Mouse (Mus musculus): ENCODE measurements at regions not wholly inside any gene's neighbourhood (a gene's known extent, or its start where the extent isn't known, plus 50 kb on each side); places are given as distances from the start of the nearest gene placed in this dataset.
"Not testable (repeated sequence)": the region's sequence is repeated elsewhere in the genome, so short reads cannot be mapped to it uniquely, and the experiment has no call there.

DNA sequence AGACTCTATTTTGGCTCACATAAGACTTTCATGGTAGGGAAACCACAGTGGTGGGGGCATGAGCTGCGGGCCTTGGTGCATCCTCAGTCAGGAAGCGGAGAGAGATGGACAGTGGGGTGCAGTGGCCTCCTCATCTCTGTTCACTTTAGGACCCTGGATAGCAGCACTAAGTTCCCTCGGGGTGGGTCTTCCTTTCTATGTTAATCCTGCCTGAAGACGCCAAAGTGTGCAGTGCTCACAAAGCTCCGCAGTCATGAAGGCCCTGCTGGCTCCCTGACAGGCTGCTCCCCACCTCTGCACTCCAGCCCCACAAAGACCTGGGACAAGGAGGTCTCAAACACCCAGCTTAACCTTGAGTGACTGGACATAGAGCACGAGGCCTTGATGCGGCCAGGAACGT, 56.8 kb downstream of the Sox1 start:
- peaks cover 31% of the 10 kb centered on the region for H3K27me3 ChIP-seq (ENCODE audit: low read depth, poor library complexity, severe bottlenecking)
- no peaks in the 10 kb centered on the region for H3K36me3 ChIP-seq
- no peak for DNase-seq (ENCODE audit: low spot score)
- H3K4me1 ChIP-seq = peaks cover under 1% of the 10 kb centered on the region; the same call in 1 of the 2 replicates
- no peaks in the 10 kb centered on the region for H3K9me3 ChIP-seq (replicated peaks)
- 62% methylated on average over 8 of the region's 8 CpGs for WGBS
- no peak overlapping the region for H3K27ac ChIP-seq
- no peak overlapping the region for H3K4me3 ChIP-seq

DNA sequence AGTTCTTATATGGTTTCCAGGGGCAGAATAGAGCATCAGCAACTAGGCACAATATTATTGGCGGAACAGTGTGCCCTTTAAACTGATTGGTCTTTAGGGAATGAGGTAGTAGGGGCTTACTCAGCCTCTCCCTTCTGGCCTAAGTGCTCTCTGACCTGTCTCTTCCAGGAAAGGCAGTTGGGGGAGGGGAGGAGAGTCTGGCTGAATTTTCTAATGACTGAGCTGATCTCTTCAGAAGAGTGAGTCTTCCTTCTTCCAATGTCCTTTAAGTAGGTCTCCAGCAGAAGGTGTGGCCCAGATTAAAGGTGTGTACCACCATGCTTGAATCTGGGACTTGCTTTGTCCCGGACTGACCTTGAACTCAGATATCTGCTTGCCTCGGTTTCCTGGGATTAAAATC, 60.3 kb downstream of the Sox1 start:
- 93% methylated on average over 3 of the region's 3 CpGs for WGBS
- not testable (repeated sequence) for H3K4me3 ChIP-seq; H3K36me3 ChIP-seq; H3K9me3 ChIP-seq (replicated peaks); DNase-seq (ENCODE audit: low spot score); H3K27ac ChIP-seq
- peaks cover 18% of the 10 kb centered on the region for H3K27me3 ChIP-seq (ENCODE audit: low read depth, poor library complexity, severe bottlenecking)
- H3K4me1 ChIP-seq = peaks cover 12% of the 10 kb centered on the region; the same call in 1 of the 2 replicates

DNA sequence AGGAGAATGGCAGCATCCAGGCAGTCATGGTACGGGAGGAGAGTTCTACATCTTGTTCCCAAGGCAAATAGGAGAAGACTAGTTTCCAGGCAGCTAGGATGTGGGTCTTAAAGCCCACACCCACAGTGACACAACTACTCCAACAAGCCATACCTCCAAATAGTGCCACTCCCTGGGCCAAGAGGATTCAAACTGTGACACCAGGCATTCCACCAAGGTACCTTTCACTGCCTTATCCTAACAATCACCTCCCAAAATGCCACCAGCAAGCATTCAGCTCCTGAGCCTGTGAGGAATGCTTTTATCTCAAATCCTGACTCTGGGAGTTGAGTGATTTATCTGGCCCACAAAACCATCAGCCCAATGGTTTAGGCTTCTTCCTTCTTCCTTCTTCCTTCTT, 61.2 kb downstream of the Sox1 start:
- no peak for DNase-seq (ENCODE audit: low spot score)
- no peaks in the 10 kb centered on the region for H3K36me3 ChIP-seq
- H3K9me3 ChIP-seq (replicated peaks) = no peaks in the 10 kb centered on the region
- 83% methylated on average over 1 of the region's 1 CpGs for WGBS
- no peak overlapping the region for H3K4me3 ChIP-seq
- peaks cover 25% of the 10 kb centered on the region for H3K27me3 ChIP-seq (ENCODE audit: low read depth, poor library complexity, severe bottlenecking)
- H3K4me1 ChIP-seq = peaks cover 12% of the 10 kb centered on the region; the same call in 1 of the 2 replicates
- H3K27ac ChIP-seq = no peak overlapping the region

DNA sequence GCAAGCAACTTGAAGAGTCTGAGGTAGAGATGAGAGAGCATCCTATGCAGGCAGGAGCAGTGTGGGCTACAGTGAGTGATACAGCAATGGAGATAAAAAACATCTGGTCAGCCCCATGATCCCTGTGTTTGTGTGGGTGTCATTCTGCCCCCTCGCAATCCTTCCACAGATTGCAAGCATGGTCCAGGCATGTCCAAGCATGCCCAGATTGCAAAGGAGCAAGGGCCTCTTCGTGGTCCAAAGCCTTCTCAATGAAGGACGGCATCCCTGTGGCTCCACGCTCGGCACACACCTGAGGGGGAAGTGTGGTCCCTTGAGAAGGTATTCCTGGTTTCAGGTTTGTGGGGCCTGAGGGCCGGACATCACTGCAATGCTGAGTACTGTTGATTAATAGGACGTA, 61.9 kb downstream of the Sox1 start:
- Histone ChIP-seq H3K27ac (no peak overlapping the region), H3K4me1 (peaks cover 12% of the 10 kb centered on the region; the same call in 1 of the 2 replicates), H3K4me3 (no peak overlapping the region), H3K9me3 (replicated peaks) (no peaks in the 10 kb centered on the region), H3K36me3 (no peaks in the 10 kb centered on the region), H3K27me3 (ENCODE audit: low read depth, poor library complexity, severe bottlenecking) (peaks cover 20% of the 10 kb centered on the region)
- no peak for DNase-seq (ENCODE audit: low spot score)
- 58% methylated on average over 7 of the region's 7 CpGs for WGBS

DNA sequence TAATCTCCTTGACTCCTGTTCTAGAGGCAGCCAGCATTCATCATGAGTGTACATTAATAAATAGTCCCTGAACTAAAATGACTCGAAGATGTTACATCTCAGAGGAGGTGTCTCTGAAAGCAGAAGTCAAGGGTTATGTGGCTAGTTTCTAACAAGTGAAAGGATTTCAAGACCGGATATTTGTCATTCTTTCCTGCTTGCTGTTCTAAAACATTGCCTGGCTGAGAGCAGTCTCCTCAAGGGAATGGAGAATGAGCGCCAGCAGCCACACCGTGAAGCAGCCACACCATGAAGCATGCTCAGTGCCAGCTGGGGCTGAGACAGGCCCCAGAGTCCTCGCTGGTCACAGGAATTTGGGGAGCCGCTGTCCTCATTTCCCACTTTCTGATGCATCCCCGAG, 71.8 kb downstream of the Sox1 start:
- Histone ChIP-seq H3K27me3 (ENCODE audit: low read depth, poor library complexity, severe bottlenecking) (peaks cover 68% of the 10 kb centered on the region), H3K9me3 (replicated peaks) (no peaks in the 10 kb centered on the region), H3K4me3 (no peak overlapping the region), H3K4me1 (peaks cover 13% of the 10 kb centered on the region), H3K36me3 (no peaks in the 10 kb centered on the region), H3K27ac (no peak overlapping the region)
- DNase-seq (ENCODE audit: low spot score) = no peak
- WGBS = 84% methylated on average over 7 of the region's 7 CpGs

DNA sequence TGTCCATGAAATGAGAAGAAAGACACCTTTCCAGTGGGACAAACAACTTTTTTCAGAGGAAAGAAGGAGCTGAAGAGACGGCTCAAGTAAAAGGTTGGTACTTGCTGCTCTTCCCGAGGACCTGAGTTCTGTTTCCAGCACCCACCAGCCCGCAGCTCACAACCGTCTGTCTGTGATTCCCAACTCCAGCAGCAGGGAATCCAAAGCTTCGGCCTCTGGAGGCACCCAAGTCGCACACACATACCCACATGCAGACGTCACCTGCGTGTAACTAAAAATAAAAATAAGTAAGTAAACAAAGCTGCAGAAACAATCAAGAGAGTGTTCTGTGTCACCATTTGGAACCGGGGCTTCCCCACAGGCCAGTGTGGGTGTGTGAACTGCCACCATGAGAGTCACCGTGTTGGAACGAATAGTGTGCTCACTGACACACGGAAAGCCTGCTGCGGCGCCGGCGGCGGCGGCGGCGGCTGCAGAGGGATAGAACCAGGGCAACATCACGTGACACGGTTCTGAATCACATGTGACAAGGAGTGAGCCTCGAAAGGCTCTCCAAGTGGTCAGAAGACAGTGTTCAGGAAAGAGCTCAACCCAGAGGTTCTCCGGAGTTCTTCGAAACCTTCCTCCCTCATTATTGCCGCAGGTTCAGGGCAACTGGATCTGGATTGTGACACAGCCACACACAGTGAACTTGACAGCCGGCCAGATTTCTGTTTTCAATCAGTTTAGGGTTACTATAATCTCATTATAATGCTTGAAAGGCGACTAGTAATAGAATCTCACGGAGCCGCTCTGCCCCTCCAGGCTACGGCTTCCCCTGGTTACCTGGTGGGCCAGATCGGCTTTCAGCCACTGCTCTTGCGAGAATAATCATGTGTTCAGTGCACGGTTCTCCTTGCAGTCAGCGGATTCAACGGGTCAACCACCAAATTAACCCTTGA, 72.6 kb downstream of the Sox1 start:
- Histone ChIP-seq H3K36me3 (no peaks in the 10 kb centered on the region), H3K9me3 (replicated peaks) (no peaks in the 10 kb centered on the region), H3K4me3 (no peak overlapping the region), H3K4me1 (peaks cover 13% of the 10 kb centered on the region), H3K27me3 (ENCODE audit: low read depth, poor library complexity, severe bottlenecking) (peaks cover 73% of the 10 kb centered on the region), H3K27ac (no peak overlapping the region)
- 74% methylated on average over 36 of the region's 36 CpGs for WGBS
- no peak for DNase-seq (ENCODE audit: low spot score)

DNA sequence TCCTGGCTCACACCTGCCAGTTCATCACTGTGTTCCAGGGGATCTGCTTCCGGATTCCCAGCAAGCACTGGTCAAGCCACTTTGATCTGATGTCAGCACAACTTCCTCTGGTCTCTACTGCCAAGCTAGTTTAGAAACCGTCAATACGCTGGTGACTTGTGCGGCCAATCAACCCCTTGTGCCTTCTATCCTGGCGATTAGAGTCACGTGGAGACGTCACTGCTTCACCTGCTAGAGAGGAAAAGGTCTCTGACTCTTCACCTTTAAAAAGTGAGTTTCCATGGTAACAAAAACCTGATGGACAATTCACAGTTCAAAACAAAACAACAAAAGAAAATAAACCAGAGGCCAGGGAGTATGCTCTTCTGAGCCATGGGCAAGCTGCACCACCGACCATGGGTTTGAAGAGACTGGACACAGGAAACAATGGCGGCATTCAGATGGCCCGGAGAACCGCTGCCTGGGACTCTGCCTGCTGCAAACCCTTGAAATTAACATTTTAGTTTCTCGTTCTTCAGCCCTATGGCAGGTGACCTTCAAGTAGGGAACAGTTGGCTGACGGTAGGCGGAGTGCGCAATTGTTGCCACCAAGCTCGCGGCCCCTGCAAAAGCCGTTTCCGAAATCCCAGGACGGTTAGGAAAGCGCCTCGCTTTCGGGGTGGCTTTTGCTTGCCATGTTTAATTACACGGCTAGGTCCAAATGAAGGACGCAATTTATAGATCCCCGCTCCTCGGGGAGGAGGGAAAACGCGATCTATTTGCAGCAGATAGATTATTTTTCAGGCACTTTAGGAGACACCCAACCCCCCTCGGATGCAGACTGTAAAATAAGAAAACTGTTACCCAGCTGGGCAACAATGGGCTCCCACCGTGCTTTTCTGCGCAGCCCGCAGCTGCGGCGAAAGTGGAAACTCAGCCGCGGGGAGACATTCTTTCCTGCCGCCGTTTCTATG, 82.6 kb downstream of the Sox1 start:
- Histone ChIP-seq H3K36me3 (no peaks in the 10 kb centered on the region), H3K4me1 (peaks cover 13% of the 10 kb centered on the region), H3K9me3 (replicated peaks) (no peaks in the 10 kb centered on the region), H3K27me3 (ENCODE audit: low read depth, poor library complexity, severe bottlenecking) (peaks cover 86% of the 10 kb centered on the region), H3K27ac (no peak overlapping the region), H3K4me3 (peak overlapping the region; percentile 47)
- DNase-seq (ENCODE audit: low spot score) = no peak
- 9% methylated on average over 39 of the region's 39 CpGs for WGBS

DNA sequence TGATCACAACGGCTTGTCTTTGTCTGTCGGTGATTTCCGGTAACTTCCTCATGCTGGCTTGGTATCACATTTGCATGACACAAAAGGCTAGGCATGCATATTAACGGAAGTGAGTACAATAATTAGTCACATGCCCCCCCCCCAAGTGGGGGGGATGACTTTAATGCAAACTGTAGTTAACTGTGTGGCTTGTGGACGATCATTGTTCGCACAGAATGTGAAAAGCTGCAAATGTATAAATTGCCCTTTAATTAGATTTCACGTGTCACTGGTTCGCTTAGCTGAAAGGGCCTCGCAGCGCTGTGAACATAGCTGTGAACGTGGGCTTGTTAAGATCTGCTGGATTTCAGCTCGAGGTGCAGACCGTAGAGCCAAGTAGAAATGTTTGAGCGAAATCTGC, 86.8 kb downstream of the Sox1 start:
- 82% methylated on average over 14 of the region's 14 CpGs for WGBS
- no peaks in the 10 kb centered on the region for H3K9me3 ChIP-seq (replicated peaks)
- no peak overlapping the region for H3K27ac ChIP-seq
- H3K27me3 ChIP-seq (ENCODE audit: low read depth, poor library complexity, severe bottlenecking) = peaks cover 85% of the 10 kb centered on the region
- no peak overlapping the region for H3K4me3 ChIP-seq
- DNase-seq (ENCODE audit: low spot score) = no peak
- H3K36me3 ChIP-seq = no peaks in the 10 kb centered on the region
- H3K4me1 ChIP-seq = peaks cover 13% of the 10 kb centered on the region

DNA sequence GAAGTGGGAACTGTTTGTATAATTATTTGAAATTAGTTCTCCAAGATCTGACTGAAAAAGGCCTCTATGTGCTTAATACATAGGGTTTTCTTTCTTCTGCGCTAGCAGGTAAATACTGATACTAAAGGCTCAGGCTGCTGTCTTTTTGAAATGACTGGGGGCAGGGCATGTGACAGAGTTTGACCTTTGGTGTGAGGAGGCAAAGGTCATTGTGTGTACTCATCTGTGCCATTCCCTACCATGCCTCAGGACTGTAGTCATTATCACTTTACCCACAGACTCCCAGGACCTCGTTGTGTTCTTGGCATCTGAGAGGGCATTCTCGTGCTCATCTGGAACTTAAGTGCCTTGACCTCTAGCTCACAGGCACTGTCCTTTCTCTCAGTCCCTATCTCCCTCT, 88.5 kb downstream of the Sox1 start:
- peaks cover 82% of the 10 kb centered on the region for H3K27me3 ChIP-seq (ENCODE audit: low read depth, poor library complexity, severe bottlenecking)
- 84% methylated on average over 3 of the region's 3 CpGs for WGBS
- no peak for DNase-seq (ENCODE audit: low spot score)

DNA sequence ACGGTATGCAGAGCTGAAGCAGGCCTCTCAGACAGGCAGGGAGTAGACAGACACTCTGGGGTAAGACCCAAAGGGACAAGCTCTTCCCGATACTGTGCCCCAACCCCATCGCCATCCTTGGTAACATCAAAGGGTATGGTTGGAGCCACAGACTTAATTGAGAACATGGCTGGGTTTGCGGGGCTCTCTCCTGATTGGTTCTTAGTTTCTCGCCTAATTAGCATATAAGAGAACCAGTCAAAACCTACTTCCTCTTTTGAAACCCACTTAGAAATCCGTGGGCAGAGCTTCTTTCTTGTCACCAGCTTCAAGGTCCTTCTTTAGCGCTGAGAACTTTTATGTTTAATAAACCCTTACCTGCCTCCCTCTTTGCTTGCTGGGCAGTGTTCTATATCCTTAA, 87.5 kb upstream of the Spaca7 start:
- no peaks in the 10 kb centered on the region for H3K36me3 ChIP-seq
- no peaks in the 10 kb centered on the region for H3K9me3 ChIP-seq (replicated peaks)
- peaks cover 5% of the 10 kb centered on the region; the same call in 1 of the 2 replicates for H3K4me1 ChIP-seq
- H3K27ac ChIP-seq = no peak overlapping the region
- no peak for DNase-seq (ENCODE audit: low spot score)
- H3K27me3 ChIP-seq (ENCODE audit: low read depth, poor library complexity, severe bottlenecking) = peaks cover 67% of the 10 kb centered on the region
- H3K4me3 ChIP-seq = no peak overlapping the region
- 77% methylated on average over 7 of the region's 7 CpGs for WGBS

More for the DNA sequence above, 88.5 kb downstream of the Sox1 start:
- no peak overlapping the region for H3K4me3 ChIP-seq
- H3K9me3 ChIP-seq (replicated peaks) = no peaks in the 10 kb centered on the region
- H3K4me1 ChIP-seq = peaks cover 5% of the 10 kb centered on the region; the same call in 1 of the 2 replicates
- H3K27ac ChIP-seq = no peak overlapping the region
- no peaks in the 10 kb centered on the region for H3K36me3 ChIP-seq

DNA sequence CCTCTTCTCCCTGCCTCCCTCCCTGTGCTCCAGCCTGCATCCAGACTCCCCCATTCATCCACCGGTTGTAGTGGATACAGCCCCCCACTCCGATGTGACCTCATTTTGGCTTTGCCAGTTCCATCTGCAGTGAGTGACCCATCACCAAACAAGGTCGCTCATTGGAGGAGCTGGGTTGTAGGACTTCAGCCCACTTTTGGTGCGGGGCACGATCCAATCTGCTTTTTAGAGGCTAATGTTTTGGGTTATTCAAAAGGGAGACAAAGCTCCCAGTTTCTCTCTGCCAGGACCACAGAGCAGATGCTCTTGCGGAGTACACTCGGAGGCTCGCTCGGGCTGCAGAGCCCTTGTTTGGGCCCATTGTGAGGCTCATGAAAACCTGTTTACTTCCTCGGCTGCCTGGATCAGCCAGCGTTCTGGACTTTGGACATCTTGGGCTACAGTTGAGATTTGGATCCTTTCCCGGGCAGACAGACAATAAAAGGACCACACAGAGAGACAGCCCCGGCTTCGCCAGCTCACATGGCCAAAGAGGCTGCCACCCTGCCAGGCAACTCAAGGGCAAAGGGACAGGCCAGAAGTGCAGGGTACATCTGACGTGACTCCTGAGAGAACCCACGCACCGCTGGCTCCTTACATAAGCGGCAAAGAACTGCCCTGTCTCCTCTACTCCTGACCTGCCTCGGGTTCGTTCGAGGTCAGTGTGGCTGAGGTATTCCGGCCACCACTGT, 86.3 kb upstream of the Spaca7 start:
- 80% methylated on average over 22 of the region's 22 CpGs for WGBS
- H3K27me3 ChIP-seq (ENCODE audit: low read depth, poor library complexity, severe bottlenecking) = peaks cover 56% of the 10 kb centered on the region
- H3K4me1 ChIP-seq = peaks cover 5% of the 10 kb centered on the region; the same call in 1 of the 2 replicates

DNA sequence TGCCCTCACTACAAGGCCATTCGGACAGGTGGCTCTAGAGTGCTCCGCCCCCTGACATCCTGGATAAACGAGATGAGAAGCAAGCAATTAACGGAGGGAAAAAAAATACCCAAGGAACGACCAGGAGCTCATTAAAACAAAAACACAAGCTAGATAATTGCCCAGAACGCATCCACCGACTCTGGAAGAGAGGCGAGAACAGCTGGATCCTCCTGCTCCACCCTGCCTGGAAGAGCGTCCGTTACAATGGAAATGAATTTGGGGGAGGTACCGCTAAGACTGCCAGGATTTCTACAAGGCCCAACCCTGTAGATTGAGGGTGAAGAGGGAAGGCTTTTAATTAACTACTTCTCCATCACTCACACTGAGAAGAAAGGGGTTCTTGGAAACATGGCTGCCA, 85.6 kb upstream of the Spaca7 start:
- WGBS = 41% methylated on average over 11 of the region's 11 CpGs
- Histone ChIP-seq H3K27me3 (ENCODE audit: low read depth, poor library complexity, severe bottlenecking) (peaks cover 49% of the 10 kb centered on the region), H3K4me3 (no peak overlapping the region), H3K4me1 (peaks cover 3% of the 10 kb centered on the region; the same call in 1 of the 2 replicates), H3K9me3 (replicated peaks) (no peaks in the 10 kb centered on the region), H3K36me3 (no peaks in the 10 kb centered on the region), H3K27ac (no peak overlapping the region)
- DNase-seq (ENCODE audit: low spot score) = no peak

More for the DNA sequence above, 86.3 kb upstream of the Spaca7 start:
- Histone ChIP-seq H3K4me3 (no peak overlapping the region), H3K36me3 (no peaks in the 10 kb centered on the region), H3K9me3 (replicated peaks) (no peaks in the 10 kb centered on the region), H3K27ac (no peak overlapping the region)
- no peak for DNase-seq (ENCODE audit: low spot score)
